Mouse (Mus musculus) lung, postnatal 4 days (tissue): ENCODE measurements around the gene Olfr352.

ENCODE experiments used
- DNase-seq, 2 experiments: peaks; one replicate each; pipeline ENCODE4 v3.0.0; 2021

Gene Olfr352

GRCm38 (mm10) chr2:36868160-36868559 is at the start of gene Olfr352:
Gene Olfr352 (plus strand): TSS chr2:36868460.
- DNase-seq: no peak

GRCm38 (mm10) chr2:36846010-36846409 is 22.2 kb upstream of the Olfr352 start, which contains the start of gene Olfr350:
Gene Olfr350 (plus strand): TSS chr2:36846310.
- DNase-seq: no peak

- no peak for DNase-seq
Observed at GRCm38 (mm10) chr2:36862560-36862959, 5.7 kb upstream of the Olfr352 start, which contains the start of gene Olfr351. Gene Olfr351 (minus strand): TSS chr2:36862660.

- no peak for DNase-seq
Observed at GRCm38 (mm10) chr2:36892836-36893235, 24.6 kb downstream of the Olfr352 start, which contains the start of gene Olfr353. Gene Olfr353 (minus strand): TSS chr2:36892936.

GRCm38 (mm10) chr2:36897114-36897513 is 28.9 kb downstream of the Olfr352 start:
- DNase-seq: no peak

GRCm38 (mm10) chr2:36905380-36905779 is 37.1 kb downstream of the Olfr352 start, which contains the start of gene Olfr354:
Gene Olfr354 (plus strand): TSS chr2:36905680.
- no peak for DNase-seq
